Mouse (Mus musculus) hindbrain, embryonic 15.5 days (tissue): Measurements from ENCODE around the gene Ripk4. TPM values are rescaled to one million over a fixed set of nuclear protein-coding genes. Genes with fewer than 3 reads are reported as not detected.
A peak's percentile ranks its signal among the peaks of the same experiment; 100 is the strongest.

Experiments
- ATAC-seq: fragments of 200-750 bp; cut with Nextera tagmentation; 2 replicates; pipeline ENCODE4 v1.8.0; 2017; ENCODE audit warnings: low read depth, moderate number of reproducible peaks, moderate TSS enrichment; ENCODE audit not compliant: low FRiP score
- H3K27ac ChIP-seq: fragments of 300-500 bp; sonication (generic); replicated peaks from 2 replicates; pipeline ENCODE4 v1.5.1; 2015; ENCODE audit warnings: mild to moderate bottlenecking, inconsistent platforms
- H3K27me3 ChIP-seq: fragments of 300-500 bp; sonication (generic); 2 replicates; pipeline ENCODE4 v1.6.1; 2015; ENCODE audit warnings: control low read depth, inconsistent platforms
- H3K36me3 ChIP-seq: fragments of 300-500 bp; sonication (generic); 2 replicates; pipeline ENCODE4 v1.6.1; 2015; ENCODE audit warnings: control low read depth, inconsistent platforms
- H3K4me1 ChIP-seq: fragments of 300-500 bp; sonication (generic); replicated peaks from 2 replicates; pipeline ENCODE4 v1.6.1; 2015; ENCODE audit warnings: control low read depth, inconsistent platforms
- H3K4me2 ChIP-seq: fragments of 300-500 bp; sonication (generic); 2 replicates; pipeline ENCODE4 v1.6.1; 2015; ENCODE audit warnings: moderate library complexity, mild to moderate bottlenecking, inconsistent platforms
- H3K4me3 ChIP-seq: fragments of 300-500 bp; sonication (generic); 2 replicates; pipeline ENCODE4 v1.5.1; 2015; ENCODE audit warnings: mild to moderate bottlenecking, inconsistent platforms
- H3K9ac ChIP-seq: fragments of 300-500 bp; sonication (generic); 2 replicates; pipeline ENCODE4 v1.6.1; 2015; ENCODE audit warnings: inconsistent platforms
- H3K9me3 ChIP-seq: fragments of 300-500 bp; sonication (generic); 2 replicates; pipeline ENCODE4 v1.6.1; 2016; ENCODE audit warnings: control low read depth, inconsistent platforms
- WGBS: fragments of 180-500 bp; shearing (Covaris S2); methylation state at CpG from one replicate; pipeline ENCODE4 v1.1.7; 2015; 5-methylcytosine and 5-hydroxymethylcytosine counted together
- polyA plus RNA-seq: library from polyadenylated mRNA; unstranded; fragments of >200 nt; fragmentation: Nextera tagmentation; extraction: Ambion mirVana; gene quantifications from 2 replicates; pipeline ENCODE4 v1.2.1, GENCODE M21; 2015

Gene Ripk4
- 0.39 and 0.57 TPM in 2 replicates for polyA plus RNA-seq

DNA sequence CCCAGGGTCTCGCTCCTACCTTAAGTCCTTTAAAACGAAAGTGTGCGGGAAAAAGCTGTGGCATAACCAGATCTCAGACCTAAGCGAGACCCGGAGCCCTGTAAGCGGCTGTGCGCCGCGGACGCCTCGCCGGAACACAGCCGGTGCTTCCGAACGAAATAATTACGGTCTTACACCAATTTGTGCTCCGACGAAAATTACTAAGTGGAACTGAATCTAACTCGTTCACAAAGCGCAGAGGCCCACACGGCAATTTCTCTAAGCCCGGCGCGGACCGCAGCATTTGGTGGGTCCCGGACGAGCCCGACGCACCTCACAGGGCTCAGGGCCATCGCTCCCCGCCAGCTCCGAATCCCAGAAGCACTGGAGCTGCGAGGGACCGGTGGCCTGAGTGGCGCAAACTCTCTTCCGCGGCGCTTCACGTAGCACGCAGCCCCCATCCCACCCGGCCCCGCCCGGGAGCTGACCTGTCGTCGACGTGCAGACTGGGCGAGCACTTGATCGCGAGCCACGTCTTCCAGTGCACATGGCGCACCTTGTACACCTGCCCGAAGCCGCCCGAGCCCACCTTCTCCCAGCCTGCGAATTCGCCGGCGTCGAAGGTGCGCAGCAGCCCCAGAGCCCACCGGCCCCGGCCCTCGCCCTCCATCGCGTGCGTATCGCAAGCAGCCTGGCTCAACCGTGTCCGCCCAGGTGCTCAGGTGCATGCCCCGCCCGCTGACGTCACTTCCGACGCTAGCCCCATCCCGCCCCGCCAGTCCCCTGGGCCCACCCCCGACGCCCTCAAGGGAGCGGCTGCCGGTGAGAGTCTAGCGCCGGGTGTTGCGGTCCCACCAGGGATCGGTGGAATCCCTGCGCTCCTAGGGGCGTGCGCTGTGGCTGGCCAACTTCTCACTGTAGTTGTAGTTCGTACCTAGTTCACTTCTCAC is at the start of gene Ripk4:
TSS of gene Ripk4 (minus strand) at position 727 of the 929 bp plus-strand sequence.
- ATAC-seq: peak; percentile 34; the same call in 1 of the 2 replicates
- H3K4me1 ChIP-seq: peaks cover 12% of the 10 kb centered on the region
- peaks cover 62% of the 10 kb centered on the region for H3K27me3 ChIP-seq
- peak within 1 kb of the TSS; percentile 63 for H3K4me2 ChIP-seq
- H3K9ac ChIP-seq: 0 out of 2 replicates have a peak within 1 kb of the TSS, but pooled peaks have one; percentile 1
- no peaks in the 10 kb centered on the region for H3K36me3 ChIP-seq
- peak within 1 kb of the TSS; percentile 38 for H3K4me3 ChIP-seq
- WGBS: 1% methylated on average over 88 of the region's 88 CpGs
- no peak within 1 kb of the TSS for H3K27ac ChIP-seq
- H3K9me3 ChIP-seq: no peaks in the 10 kb centered on the region

DNA sequence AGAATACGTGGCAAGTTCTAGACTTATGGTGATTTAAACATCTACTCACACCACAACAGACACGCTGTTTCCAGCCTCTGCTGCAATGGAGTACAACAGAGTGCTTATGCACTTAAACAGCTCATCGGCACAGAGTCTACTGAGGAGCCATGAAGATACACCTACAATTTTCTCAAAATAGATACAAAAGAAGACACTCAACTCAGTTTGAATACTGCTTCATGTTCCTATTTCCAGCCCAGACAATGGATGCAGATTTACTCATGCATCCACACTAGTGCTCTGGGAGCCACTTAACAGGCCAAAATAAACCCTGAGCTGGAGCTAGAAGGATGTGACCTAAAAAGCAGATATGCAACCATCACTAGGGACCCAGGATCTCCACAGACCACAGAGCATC is 45.3 kb upstream of the Ripk4 start:
- H3K4me1 ChIP-seq: no peaks in the 10 kb centered on the region
- peaks cover 72% of the 10 kb centered on the region for H3K36me3 ChIP-seq
- 95% methylated on average over 3 of the region's 3 CpGs for WGBS
- no peak for ATAC-seq
- H3K9me3 ChIP-seq: no peaks in the 10 kb centered on the region
- H3K27ac ChIP-seq: no peak overlapping the region
- H3K4me2 ChIP-seq: no peak overlapping the region
- no peak overlapping the region for H3K4me3 ChIP-seq
- no peaks in the 10 kb centered on the region for H3K27me3 ChIP-seq
- no peak overlapping the region for H3K9ac ChIP-seq

DNA sequence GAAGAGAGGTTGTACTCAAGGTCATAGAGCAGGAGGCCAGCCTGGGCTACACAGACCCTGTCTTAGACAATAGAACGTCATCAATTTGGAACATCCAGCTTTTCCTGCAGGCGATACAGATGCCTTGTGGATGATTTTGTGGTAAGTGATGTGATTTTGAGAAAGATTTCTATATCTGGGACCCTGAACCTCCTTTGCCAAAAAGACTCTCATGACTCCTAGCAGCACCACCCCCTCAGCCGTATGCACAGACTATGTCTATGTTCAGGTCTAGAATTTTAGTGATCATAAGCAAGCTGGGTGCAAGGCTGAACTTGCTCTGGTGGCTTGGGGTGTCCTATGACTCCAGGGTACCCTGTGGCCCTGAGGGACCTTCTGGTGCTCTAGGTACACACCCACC is 42.1 kb upstream of the Ripk4 start:
- ATAC-seq: no peak
- Histone ChIP-seq H3K27me3 (no peaks in the 10 kb centered on the region), H3K27ac (no peak overlapping the region), H3K4me2 (no peak overlapping the region), H3K4me3 (no peak overlapping the region), H3K9me3 (no peaks in the 10 kb centered on the region), H3K36me3 (peaks cover 71% of the 10 kb centered on the region), H3K4me1 (no peaks in the 10 kb centered on the region), H3K9ac (no peak overlapping the region)
- 96% methylated on average over 3 of the region's 3 CpGs for WGBS

DNA sequence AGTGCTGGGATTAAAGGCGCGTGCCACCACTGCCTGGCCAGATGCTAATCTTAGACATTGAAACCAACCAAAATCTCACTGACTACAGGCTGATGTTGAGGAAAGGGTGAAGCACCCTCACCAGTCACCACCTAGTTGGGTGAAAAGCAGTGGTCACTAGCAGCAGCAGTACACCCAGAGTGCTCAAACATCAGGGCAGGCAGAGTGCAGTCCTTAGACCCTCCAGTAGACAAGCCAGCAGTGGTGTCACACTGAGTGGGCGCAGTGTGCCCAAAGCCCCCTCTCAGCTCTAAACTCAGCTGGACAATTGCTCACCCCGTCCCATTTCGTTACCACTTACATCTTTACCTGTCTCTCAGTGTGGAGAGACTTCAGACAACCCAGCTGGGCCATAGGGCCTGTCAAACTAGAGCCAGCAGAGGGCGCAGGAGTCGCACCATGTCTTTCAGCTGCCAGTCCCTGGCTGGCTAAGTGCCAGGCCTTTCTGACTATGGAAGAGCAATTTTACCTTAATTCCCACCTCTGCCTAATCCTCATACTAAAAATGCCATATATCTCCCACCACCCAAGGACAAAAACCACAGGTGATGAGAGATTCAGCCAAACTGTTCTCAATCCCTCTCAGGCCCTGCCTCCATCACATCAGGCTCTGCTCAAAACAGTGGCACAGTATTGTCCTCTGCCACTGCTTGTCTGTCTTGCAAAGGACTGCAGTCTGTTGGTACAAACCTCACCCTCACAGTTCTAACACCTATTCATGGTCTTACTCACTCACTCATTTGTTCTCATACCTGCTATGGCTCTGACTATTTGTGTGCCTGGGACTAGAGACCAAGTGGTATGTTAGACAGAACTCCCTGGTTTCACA is 41.3 kb upstream of the Ripk4 start:
- peak; percentile 61; the same call in 1 of the 2 replicates for ATAC-seq
- Histone ChIP-seq H3K9me3 (no peaks in the 10 kb centered on the region), H3K9ac (no peak overlapping the region), H3K27ac (no peak overlapping the region), H3K27me3 (no peaks in the 10 kb centered on the region), H3K4me3 (no peak overlapping the region), H3K36me3 (peaks cover 66% of the 10 kb centered on the region), H3K4me2 (no peak overlapping the region), H3K4me1 (no peaks in the 10 kb centered on the region)
- WGBS: 74% methylated on average over 7 of the region's 7 CpGs

DNA sequence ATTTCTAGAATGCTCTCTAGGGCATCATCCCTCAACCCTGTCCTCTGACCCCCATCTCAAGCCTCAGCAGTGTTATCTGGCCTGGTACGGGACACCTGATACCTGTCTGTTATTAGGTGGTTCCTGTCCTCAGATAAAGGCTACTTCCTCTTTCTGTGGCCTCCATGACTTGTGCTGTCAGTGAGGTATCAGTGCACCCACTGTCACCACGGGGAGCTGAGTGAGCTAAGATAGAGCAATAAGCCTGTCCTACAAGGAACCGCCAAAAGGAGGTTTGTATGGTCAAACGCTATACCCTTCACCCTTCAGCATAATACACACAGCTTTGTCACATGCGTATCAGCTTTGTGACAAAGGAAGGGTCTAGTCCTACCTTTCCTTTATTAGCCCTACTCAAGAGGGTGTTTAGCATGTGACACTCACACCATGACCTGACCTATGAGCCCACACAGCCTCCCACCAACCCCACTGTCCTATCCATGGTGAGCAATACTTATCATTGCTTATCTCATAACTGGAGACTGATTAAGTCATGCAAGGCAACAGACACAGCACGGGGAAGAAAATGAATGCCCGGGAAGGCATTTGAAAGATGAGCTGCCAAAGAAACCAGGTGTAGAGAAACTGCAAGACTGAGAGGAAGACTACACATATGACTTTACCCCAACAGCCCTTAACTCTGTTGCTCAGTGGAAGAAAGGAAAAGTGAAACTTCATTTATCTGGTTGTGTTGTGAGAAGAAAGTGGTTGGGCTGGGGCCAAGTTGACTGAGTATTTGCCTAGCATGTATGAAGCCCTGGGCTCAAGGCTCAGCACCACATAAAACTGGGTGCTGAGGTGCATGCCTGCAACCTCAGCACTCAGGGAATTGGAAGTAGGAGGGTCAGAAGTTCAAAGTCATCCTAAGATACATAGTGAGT is 34.6 kb upstream of the Ripk4 start:
- Histone ChIP-seq H3K36me3 (peaks cover 69% of the 10 kb centered on the region), H3K27me3 (no peaks in the 10 kb centered on the region), H3K4me3 (no peak overlapping the region), H3K4me1 (no peaks in the 10 kb centered on the region), H3K9me3 (no peaks in the 10 kb centered on the region), H3K4me2 (no peak overlapping the region), H3K27ac (no peak overlapping the region), H3K9ac (no peak overlapping the region)
- ATAC-seq: no peak
- WGBS: 95% methylated on average over 7 of the region's 7 CpGs

DNA sequence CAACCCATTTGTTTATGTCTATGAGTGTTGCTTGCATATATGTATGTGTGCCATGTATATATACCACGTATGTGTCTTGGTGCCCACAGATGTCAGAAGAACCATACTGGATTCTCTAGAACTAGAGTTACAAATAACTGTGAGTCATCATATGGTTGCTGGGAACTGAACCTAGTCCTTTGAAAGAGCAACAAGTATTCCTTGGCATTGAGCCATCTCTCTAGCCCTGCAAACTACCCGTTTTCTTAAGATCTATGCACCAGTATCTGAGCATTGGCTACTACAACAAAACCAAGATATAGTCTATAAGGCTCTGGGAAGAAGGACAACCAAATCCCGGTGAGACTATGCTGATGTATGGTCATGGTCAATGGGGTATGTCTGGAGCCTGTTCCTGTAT is 33.6 kb upstream of the Ripk4 start:
- no peaks in the 10 kb centered on the region for H3K4me1 ChIP-seq
- no peak overlapping the region for H3K4me2 ChIP-seq
- WGBS: 92% methylated on average over 3 of the region's 3 CpGs
- H3K27ac ChIP-seq: no peak overlapping the region
- H3K9ac ChIP-seq: no peak overlapping the region
- H3K4me3 ChIP-seq: no peak overlapping the region
- H3K36me3 ChIP-seq: peaks cover 74% of the 10 kb centered on the region
- H3K27me3 ChIP-seq: no peaks in the 10 kb centered on the region
- no peak for ATAC-seq
- no peaks in the 10 kb centered on the region for H3K9me3 ChIP-seq

DNA sequence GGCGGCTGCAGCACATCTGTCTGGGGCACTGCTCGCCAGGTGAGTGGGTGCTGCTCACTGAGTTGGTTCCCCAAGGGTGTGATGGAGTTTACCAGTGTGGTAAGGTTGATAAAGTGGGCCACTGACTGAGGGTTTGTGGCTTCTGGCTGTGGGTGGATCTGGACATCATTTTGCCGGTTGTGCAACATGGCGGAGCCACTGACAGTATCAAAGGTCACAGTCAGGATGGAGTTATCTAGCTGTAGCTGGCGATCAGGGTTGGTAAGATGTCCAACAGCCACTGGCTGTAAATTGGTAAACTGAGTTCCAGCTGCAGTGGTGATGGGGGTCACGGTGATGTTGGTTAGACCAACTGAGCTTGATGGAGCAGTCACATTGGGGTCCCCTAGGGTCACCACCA is 30.7 kb upstream of the Ripk4 start:
- H3K27ac ChIP-seq: no peak overlapping the region
- H3K4me1 ChIP-seq: no peaks in the 10 kb centered on the region
- H3K9me3 ChIP-seq: no peaks in the 10 kb centered on the region
- no peak overlapping the region for H3K9ac ChIP-seq
- no peak overlapping the region for H3K4me2 ChIP-seq
- no peaks in the 10 kb centered on the region for H3K27me3 ChIP-seq
- no peak for ATAC-seq
- 97% methylated on average over 6 of the region's 6 CpGs for WGBS
- peaks cover 58% of the 10 kb centered on the region for H3K36me3 ChIP-seq
- H3K4me3 ChIP-seq: no peak overlapping the region

DNA sequence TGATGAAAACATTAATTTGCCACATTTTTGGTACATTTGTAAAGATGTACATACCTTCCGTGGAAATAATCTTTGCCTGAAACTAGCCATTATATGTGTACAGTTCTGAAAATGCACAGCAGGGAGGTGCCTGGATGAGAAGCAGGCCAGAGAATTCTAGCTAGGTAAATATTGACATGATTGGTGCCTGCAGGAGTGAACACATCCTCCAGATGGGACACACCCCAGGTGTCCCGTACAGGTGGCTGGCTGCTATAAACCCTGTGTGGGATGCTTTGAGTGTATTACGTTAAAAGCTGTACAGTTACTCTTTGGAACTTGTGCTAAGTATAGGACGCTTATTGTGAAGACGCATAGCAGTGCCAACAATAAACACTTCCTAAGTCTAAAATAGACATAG is 19.5 kb upstream of the Ripk4 start:
- Histone ChIP-seq H3K27ac (no peak overlapping the region), H3K4me2 (no peak overlapping the region), H3K9me3 (no peaks in the 10 kb centered on the region), H3K9ac (no peak overlapping the region), H3K27me3 (no peaks in the 10 kb centered on the region), H3K36me3 (no peaks in the 10 kb centered on the region), H3K4me1 (no peaks in the 10 kb centered on the region), H3K4me3 (no peak overlapping the region)
- ATAC-seq: no peak
- 89% methylated on average over 5 of the region's 5 CpGs for WGBS

DNA sequence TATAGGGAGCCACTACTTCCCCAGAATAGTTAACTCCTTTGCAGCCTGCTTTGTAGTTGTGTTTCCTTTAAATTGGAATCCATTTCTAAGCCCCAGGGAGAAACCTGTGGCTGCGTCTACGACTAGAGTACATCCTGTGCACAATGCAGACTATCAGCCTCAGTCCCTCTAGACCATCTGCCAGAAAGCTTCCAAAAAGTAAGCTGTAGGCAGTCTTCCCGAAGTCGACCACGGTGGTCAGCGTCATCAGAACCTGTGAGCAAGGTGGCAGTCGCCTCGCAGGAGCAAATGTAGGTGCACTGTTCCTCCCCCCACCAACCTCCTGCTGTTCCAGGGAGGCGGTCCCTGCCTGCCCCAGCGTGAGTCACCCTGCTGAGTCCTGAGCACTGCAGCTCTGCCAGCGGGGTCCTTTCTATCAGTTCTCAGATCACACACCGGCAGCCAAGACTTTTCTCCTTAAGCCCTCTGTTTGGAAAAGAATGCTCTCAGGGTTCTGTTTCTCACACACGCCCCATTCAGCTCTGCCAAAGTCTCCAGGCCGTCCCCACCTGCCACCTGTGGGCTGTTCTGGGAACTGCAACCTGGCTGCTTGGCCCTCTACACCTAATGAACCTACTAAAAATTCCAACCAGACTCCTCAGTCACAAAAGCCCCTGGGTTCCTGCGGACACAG is 14.9 kb upstream of the Ripk4 start:
- Histone ChIP-seq H3K9ac (no peak overlapping the region), H3K4me1 (no peaks in the 10 kb centered on the region), H3K36me3 (no peaks in the 10 kb centered on the region), H3K27ac (no peak overlapping the region), H3K4me2 (peak overlapping the region; percentile 46), H3K4me3 (no peak overlapping the region), H3K27me3 (no peaks in the 10 kb centered on the region), H3K9me3 (no peaks in the 10 kb centered on the region)
- 29% methylated on average over 15 of the region's 15 CpGs for WGBS
- ATAC-seq: peak; percentile 68; the same call in 1 of the 2 replicates

DNA sequence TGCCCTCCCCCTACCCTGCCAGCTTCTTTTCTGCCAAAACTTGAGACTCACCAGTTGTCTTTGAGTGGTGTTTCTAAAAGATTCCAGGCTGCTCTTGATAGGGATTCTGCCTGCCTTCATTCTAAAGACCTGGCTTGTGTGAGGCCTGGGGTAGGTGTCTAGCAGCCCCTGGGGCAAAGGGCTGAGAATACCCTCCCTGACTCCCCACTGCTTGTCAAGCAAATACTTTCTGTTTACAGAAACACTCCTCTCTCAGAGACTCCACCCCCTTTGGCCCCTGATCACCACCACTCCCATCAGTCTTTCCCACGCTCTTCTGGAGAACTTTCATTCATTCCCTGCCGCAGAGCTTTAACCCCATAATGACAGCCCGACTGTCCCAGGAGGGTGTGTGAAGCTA is 2.9 kb upstream of the Ripk4 start:
- 31% methylated on average over 3 of the region's 3 CpGs for WGBS
- Histone ChIP-seq H3K27me3 (peaks cover 50% of the 10 kb centered on the region), H3K36me3 (no peaks in the 10 kb centered on the region), H3K4me3 (no peak overlapping the region), H3K4me2 (no peak overlapping the region), H3K9ac (no peak overlapping the region), H3K27ac (no peak overlapping the region), H3K4me1 (peaks cover 12% of the 10 kb centered on the region), H3K9me3 (no peaks in the 10 kb centered on the region)
- no peak for ATAC-seq

DNA sequence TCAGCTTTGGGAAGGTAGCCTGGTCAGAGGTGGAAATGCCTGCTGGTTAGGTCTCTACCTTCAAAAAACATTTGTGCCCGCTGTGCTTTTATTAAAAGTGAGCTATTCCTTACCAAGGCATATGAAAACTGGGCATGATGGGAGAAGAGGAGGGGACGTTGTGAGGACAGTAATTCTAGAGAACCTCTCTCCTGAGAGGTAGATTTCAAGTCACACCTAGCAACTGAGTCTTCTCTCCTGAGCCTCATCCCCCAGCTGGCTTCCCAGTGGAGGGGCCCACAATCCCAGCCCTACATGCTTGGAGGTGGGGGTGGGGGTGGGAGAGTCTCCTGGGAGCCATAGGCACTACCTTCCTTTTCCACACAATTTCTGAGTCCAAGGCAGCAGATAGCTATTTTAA is 1.0 kb upstream of the Ripk4 start:
- Histone ChIP-seq H3K27ac (no peak overlapping the region), H3K9ac (no peak overlapping the region), H3K9me3 (no peaks in the 10 kb centered on the region), H3K4me3 (no peak overlapping the region), H3K27me3 (peaks cover 62% of the 10 kb centered on the region), H3K36me3 (no peaks in the 10 kb centered on the region), H3K4me2 (no peak overlapping the region), H3K4me1 (peaks cover 12% of the 10 kb centered on the region)
- ATAC-seq: no peak
- WGBS: 69% methylated on average over 2 of the region's 2 CpGs
